Mouse (Mus musculus): ENCODE measurements around the gene Spsb3.

GRCm38 (mm10) chr17:24893276-24893675 is 6.8 kb downstream of the Spsb3 start:
- TF ChIP-seq GATA1 (IDR thresholded peaks at IDR 0.05; ENCODE audit: borderline replicate concordance, low read length) = no peak
- no peak for TF ChIP-seq FLI1 (IDR thresholded peaks at IDR 0.05; ENCODE audit: low read length)

Measured in megakaryocyte, embryonic 14.5 days (primary cell).